Mouse (Mus musculus) lung, postnatal 0 days (tissue): ENCODE results near the gene Prss41.

Source experiments
- CTCF ChIP-seq: IDR thresholded peaks from 2 replicates; pipeline ENCODE4 v1.5.1; 2016; ENCODE audit warnings: antibody characterized with exemption, mild to moderate bottlenecking
- EP300 ChIP-seq: IDR thresholded peaks from 2 replicates; pipeline ENCODE4 v1.6.1; 2016; ENCODE audit warnings: antibody characterized with exemption, mild to moderate bottlenecking, control low read depth

- no peak for TF ChIP-seq EP300
- TF ChIP-seq CTCF = no peak
Measured at GRCm38 (mm10) chr17:23877166-23877565, 33.2 kb upstream of the Prss41 start.
